Mouse (Mus musculus) erythroblast, embryonic 14.5 days (primary cell): ENCODE measurements at regions not wholly inside any gene's neighbourhood (a gene's known extent, or its start where the extent isn't known, plus 50 kb on each side); places are given as distances from the start of the nearest gene placed in this dataset.

Experiments used
- GATA1 ChIP-seq: IDR thresholded peaks from 2 replicates; pipeline ENCODE4 v1.6.1; 2012; ENCODE audit warnings: low read length, inconsistent platforms, mixed read lengths
- TAL1 ChIP-seq: IDR thresholded peaks from 3 replicates; pipeline ENCODE4 v1.6.1; 2012; ENCODE audit warnings: low read length, inconsistent platforms, mixed read lengths

DNA sequence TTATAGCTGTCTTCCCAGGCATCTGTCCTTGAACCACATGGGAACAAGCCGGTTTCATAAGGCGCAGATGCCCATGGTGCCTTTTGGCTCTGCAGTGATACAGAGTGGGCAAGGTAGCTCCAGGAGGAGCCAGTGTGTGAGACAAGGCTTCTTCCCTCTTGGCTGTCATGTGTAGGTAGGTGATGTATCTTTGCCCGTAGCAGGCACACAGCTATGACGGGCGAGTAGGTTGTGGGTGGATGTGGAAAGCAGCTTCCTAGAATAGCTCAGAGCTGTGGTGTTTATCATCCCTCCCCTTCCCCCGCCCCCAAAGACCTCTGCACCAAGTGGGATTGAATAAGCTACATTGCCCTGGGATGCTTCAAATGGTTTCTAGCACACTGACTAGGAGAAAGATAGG lies 56.5 kb upstream of the 1700024P04Rik start:
- TF ChIP-seq TAL1 (no peak), GATA1 (no peak)
